Mouse (Mus musculus) heart, postnatal 36 days (tissue): ENCODE results near the gene Eepd1. TPM values are rescaled to one million over a fixed set of nuclear protein-coding genes. Genes with fewer than 3 reads are reported as not detected.

Source experiments
- DNase-seq, 2 experiments: peaks; one replicate each; pipeline ENCODE4 v3.0.0; 2021 to 2022
- intact Hi-C: fragments of 180-260 bp; cut with DNase I; formaldehyde crosslinking; loops from one replicate; pipeline ENCODE4 v1.15.1; 2025
- total RNA-seq, 2 experiments: library from RNA; stranded (reverse); gene quantifications; 2 replicates each; pipeline ENCODE4 v1.2.3; 2021

The Eepd1 gene
- total RNA-seq, 2 experiments from 2014 or later, result 16.2 to 21.0 TPM

- no peak for DNase-seq
- intact Hi-C loops, result no loop called here
Observed at GRCm38 (mm10) chr9:25568783-25569182, 87.4 kb downstream of the Eepd1 start.

- no peak for DNase-seq
- intact Hi-C loops, result no loop called here
Observed at GRCm38 (mm10) chr9:25570011-25570410, 88.7 kb downstream of the Eepd1 start.

- intact Hi-C loops, result no loop called here
- DNase-seq, result no peak
Observed at GRCm38 (mm10) chr9:25570436-25570835, 89.1 kb downstream of the Eepd1 start.

- intact Hi-C loops, result no loop called here
- DNase-seq, result no peak
Observed at GRCm38 (mm10) chr9:25571381-25571780, 90.0 kb downstream of the Eepd1 start.

GRCm38 (mm10) chr9:25573753-25574152 is 92.4 kb downstream of the Eepd1 start:
- intact Hi-C loops, result loop anchor here (1.0 to 2.0 kb wide), 2 partner anchors 19 to 86 kb away; no protein-coding TSS in a partner anchor
- DNase-seq, result peak in 1 of 2 experiments; percentile 26

- intact Hi-C loops, result loop anchor here (2.0 kb wide), 1 partner anchor 19 kb away; no protein-coding TSS in a partner anchor
- no peak for DNase-seq
Observed at GRCm38 (mm10) chr9:25574186-25574585, 92.8 kb downstream of the Eepd1 start.

- intact Hi-C loops, result no loop called here
- no peak for DNase-seq
Observed at GRCm38 (mm10) chr9:25578674-25579596, 97.6 kb downstream of the Eepd1 start.

- DNase-seq, result no peak
- intact Hi-C loops, result no loop called here
Observed at GRCm38 (mm10) chr9:25583621-25584020, 102.3 kb downstream of the Eepd1 start.

- no peak for DNase-seq
Observed at GRCm38 (mm10) chr9:25585614-25586013, 104.3 kb downstream of the Eepd1 start.

GRCm38 (mm10) chr9:25588581-25588980 is 107.2 kb downstream of the Eepd1 start:
- DNase-seq, result no peak
- intact Hi-C loops, result no loop called here

More at GRCm38 (mm10) chr9:25585614-25586013, 104.3 kb downstream of the Eepd1 start:
- intact Hi-C loops, result no loop called here

GRCm38 (mm10) chr9:25590740-25591139 is 109.4 kb downstream of the Eepd1 start:
- intact Hi-C loops, result loop anchor here (5.0 kb wide), 2 partner anchors 213 to 438 kb away; partner anchors contain the start of gene Herpud2
- no peak for DNase-seq

- intact Hi-C loops, result loop anchor here (1.0 to 5.0 kb wide), 5 partner anchors 111 to 439 kb away; partner anchors contain the start of genes Eepd1 and Herpud2
- DNase-seq, result peak; percentile 48 to 56
Observed at GRCm38 (mm10) chr9:25591390-25592354, 110.3 kb downstream of the Eepd1 start.

- intact Hi-C loops, result loop anchor here (1.0 to 5.0 kb wide), 5 partner anchors 112 to 440 kb away; partner anchors contain the start of genes Eepd1 and Herpud2
- peak; percentile 50 to 51 for DNase-seq
Observed at GRCm38 (mm10) chr9:25592355-25592955, 111.1 kb downstream of the Eepd1 start.

- intact Hi-C loops, result no loop called here
- no peak for DNase-seq
Observed at GRCm38 (mm10) chr9:25624744-25625143, 143.4 kb downstream of the Eepd1 start.

- intact Hi-C loops, result no loop called here
- no peak for DNase-seq
Observed at GRCm38 (mm10) chr9:25629531-25630099, 148.3 kb downstream of the Eepd1 start.

Other genes starting within 250 kb of the Eepd1 start
- gene Sept7, start 229.1 kb upstream of the Eepd1 start, total RNA-seq, result 100 to 1,000 TPM; 112 to 113 TPM